ENCODE assay signal across 15 mouse cellular contexts in the genomic region with DNA sequence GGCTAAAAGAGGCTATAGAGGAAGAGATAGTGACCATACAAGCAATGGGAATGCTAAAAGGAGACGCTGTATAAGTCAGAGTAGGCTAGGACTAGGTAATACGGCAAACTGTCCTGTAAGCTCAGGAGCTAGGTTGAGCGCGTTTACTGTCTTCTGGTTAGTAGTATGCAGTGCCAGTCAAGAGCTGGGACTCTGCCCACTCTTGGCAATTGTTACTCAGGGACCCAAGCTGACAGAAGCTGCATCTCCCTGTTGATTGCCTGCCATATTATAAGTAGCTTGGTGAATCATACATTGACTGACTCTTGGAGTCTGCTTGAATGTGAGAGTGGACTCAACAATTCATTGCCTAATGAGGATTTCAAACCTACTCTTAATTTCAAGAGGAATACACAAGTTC. TPM values are rescaled to one million over a fixed set of nuclear protein-coding genes. Genes with fewer than 3 reads are reported as not detected.
DNase-seq lines count a peak whose midpoint lies in the region; ATAC-seq and TF ChIP-seq lines count a peak whose summit lies in the region.
"Had no signal": no experiment of that assay in that cellular context is flagged by ENCODE, and none has a peak within 500 bp of the region (broad histone marks: within the 10 kb centered on the region; RNA-seq: fewer than 3 reads in every experiment).

No protein-coding gene starts in this region.

- peak; percentile 56; the same call in 1 of the 2 replicates for ATAC-seq in frontal cortex, adult (ENCODE audit: low TSS enrichment)
- ATAC-seq in intestine, postnatal 0 days: no peak
- no peak for ATAC-seq in liver, embryonic 11.5 days (replicated peaks; ENCODE audit: low FRiP score)
- ATAC-seq: midbrain, embryonic 15.5 days had no signal

- DNase-seq in frontal cortex, postnatal 14 days (ENCODE audit: low spot score in 2 of 2): no peak
- DNase-seq in right cerebral cortex, adult 18-20 months: peak; percentile 28
- no peak for DNase-seq in right cerebral cortex, postnatal 14 days
- DNase-seq in cerebellum, postnatal 10 days: peak; percentile 91
- DNase-seq in telencephalon, adult 2 months (ENCODE audit: low read depth, low spot score): peak; percentile 31
- DNase-seq in liver, embryonic 11.5 days (ENCODE audit: low spot score): no peak
- DNase-seq: adrenal gland, postnatal 36 days; kidney, adult 8-10 months; lung, adult 18-20 months had no signal

- no peak overlapping the region for H3K4me2 ChIP-seq in intestine, postnatal 0 days (replicated peaks; ENCODE audit: low read depth)
- no peak overlapping the region for H3K4me2 ChIP-seq in liver, embryonic 11.5 days
- H3K4me2 ChIP-seq: embryonic facial prominence, embryonic 13.5 days; hindbrain, embryonic 15.5 days; midbrain, embryonic 15.5 days had no signal

- H3K4me1 ChIP-seq in intestine, postnatal 0 days (replicated peaks; ENCODE audit: control insufficient read depth, insufficient read depth, low read length): peaks cover 5% of the 10 kb centered on the region; the same call in 1 of the 2 replicates
- H3K4me1 ChIP-seq in liver, embryonic 11.5 days (replicated peaks; ENCODE audit: control insufficient read depth, insufficient read depth, low read length): peaks cover 13% of the 10 kb centered on the region

- TF ChIP-seq CTCF in intestine, postnatal 0 days (IDR thresholded peaks at IDR 0.05; ENCODE audit: low read depth): no peak

- H3K9ac ChIP-seq in intestine, postnatal 0 days (ENCODE audit: low read depth, low read length): no peak overlapping the region
- no peak overlapping the region for H3K9ac ChIP-seq in liver, embryonic 11.5 days (ENCODE audit: low read depth, low read length)
- H3K9ac ChIP-seq: embryonic facial prominence, embryonic 13.5 days; hindbrain, embryonic 15.5 days; midbrain, embryonic 15.5 days had no signal

- WGBS in intestine, postnatal 0 days: 92% methylated on average over 4 of the region's 4 CpGs
- 94% methylated on average over 4 of the region's 4 CpGs for WGBS in liver, embryonic 11.5 days

- H3K36me3 ChIP-seq in intestine, postnatal 0 days (ENCODE audit: control insufficient read depth, insufficient read depth): no peaks in the 10 kb centered on the region
- no peaks in the 10 kb centered on the region for H3K36me3 ChIP-seq in liver, embryonic 11.5 days (ENCODE audit: control insufficient read depth, insufficient read depth, low read length)
- H3K36me3 ChIP-seq: hindbrain, embryonic 15.5 days; midbrain, embryonic 15.5 days had no signal

- no peak overlapping the region for H3K27ac ChIP-seq in intestine, postnatal 0 days (ENCODE audit: low read depth, low read length)
- H3K27ac ChIP-seq in liver, embryonic 11.5 days (ENCODE audit: low read depth, low read length): no peak overlapping the region
- H3K27ac ChIP-seq: embryonic facial prominence, embryonic 13.5 days; hindbrain, embryonic 15.5 days had no signal

- no peak overlapping the region for H3K4me3 ChIP-seq in intestine, postnatal 0 days (ENCODE audit: low read depth, low read length)
- no peak overlapping the region for H3K4me3 ChIP-seq in liver, embryonic 11.5 days (ENCODE audit: low read depth, low read length)
- H3K4me3 ChIP-seq: embryonic facial prominence, embryonic 13.5 days; hindbrain, embryonic 15.5 days; midbrain, embryonic 15.5 days had no signal

- no peaks in the 10 kb centered on the region for H3K9me3 ChIP-seq in intestine, postnatal 0 days (ENCODE audit: control insufficient read depth)
- no peaks in the 10 kb centered on the region for H3K9me3 ChIP-seq in liver, embryonic 11.5 days (ENCODE audit: control insufficient read depth, low read length)
- H3K9me3 ChIP-seq: embryonic facial prominence, embryonic 13.5 days; G1E; hindbrain, embryonic 15.5 days; midbrain, embryonic 15.5 days had no signal

- H3K27me3 ChIP-seq in intestine, postnatal 0 days (replicated peaks; ENCODE audit: control insufficient read depth, insufficient read depth, low read length): no peaks in the 10 kb centered on the region
- no peaks in the 10 kb centered on the region for H3K27me3 ChIP-seq in liver, embryonic 11.5 days (replicated peaks; ENCODE audit: control insufficient read depth, insufficient read depth, low read length)
- H3K27me3 ChIP-seq: embryonic facial prominence, embryonic 13.5 days; hindbrain, embryonic 15.5 days; midbrain, embryonic 15.5 days had no signal

RNA-seq across cellular contexts. Expression of gene Ldhd, which starts 28.1 kb away (rescaled TPM):
- polyA plus RNA-seq in intestine, postnatal 0 days (2015; fragmentation: Nextera tagmentation; extraction: Ambion mirVana): 5.8 and 6.5 TPM in 2 replicates
- polyA plus RNA-seq in liver, embryonic 11.5 days (2014; fragmentation: Nextera tagmentation; extraction: Ambion mirVana): 0.10 and 0.16 TPM in 2 replicates
- polyA plus RNA-seq: G1E had no signal

RNA-seq across cellular contexts. Expression of gene Zfp1, which starts 41.2 kb away (rescaled TPM):
- polyA plus RNA-seq in intestine, postnatal 0 days (2015; fragmentation: Nextera tagmentation; extraction: Ambion mirVana): 6.9 and 7.8 TPM in 2 replicates
- polyA plus RNA-seq in liver, embryonic 11.5 days (2014; fragmentation: Nextera tagmentation; extraction: Ambion mirVana): 14.2 and 15.6 TPM in 2 replicates

Comparison
In these comparisons a context has a peak if more than half of its experiments do, and no peak if none do; other contexts are left out.
1. DNase-seq: peak in right cerebral cortex, adult 18-20 months (single experiment), cerebellum, postnatal 10 days (2 of 2) and telencephalon, adult 2 months (single experiment); none in frontal cortex, postnatal 14 days (0 of 2), right cerebral cortex, postnatal 14 days (single experiment) and liver, embryonic 11.5 days (single experiment).